Mouse (Mus musculus): Measurements from ENCODE around the gene Ccdc34.

Ccdc34 gene

DNA sequence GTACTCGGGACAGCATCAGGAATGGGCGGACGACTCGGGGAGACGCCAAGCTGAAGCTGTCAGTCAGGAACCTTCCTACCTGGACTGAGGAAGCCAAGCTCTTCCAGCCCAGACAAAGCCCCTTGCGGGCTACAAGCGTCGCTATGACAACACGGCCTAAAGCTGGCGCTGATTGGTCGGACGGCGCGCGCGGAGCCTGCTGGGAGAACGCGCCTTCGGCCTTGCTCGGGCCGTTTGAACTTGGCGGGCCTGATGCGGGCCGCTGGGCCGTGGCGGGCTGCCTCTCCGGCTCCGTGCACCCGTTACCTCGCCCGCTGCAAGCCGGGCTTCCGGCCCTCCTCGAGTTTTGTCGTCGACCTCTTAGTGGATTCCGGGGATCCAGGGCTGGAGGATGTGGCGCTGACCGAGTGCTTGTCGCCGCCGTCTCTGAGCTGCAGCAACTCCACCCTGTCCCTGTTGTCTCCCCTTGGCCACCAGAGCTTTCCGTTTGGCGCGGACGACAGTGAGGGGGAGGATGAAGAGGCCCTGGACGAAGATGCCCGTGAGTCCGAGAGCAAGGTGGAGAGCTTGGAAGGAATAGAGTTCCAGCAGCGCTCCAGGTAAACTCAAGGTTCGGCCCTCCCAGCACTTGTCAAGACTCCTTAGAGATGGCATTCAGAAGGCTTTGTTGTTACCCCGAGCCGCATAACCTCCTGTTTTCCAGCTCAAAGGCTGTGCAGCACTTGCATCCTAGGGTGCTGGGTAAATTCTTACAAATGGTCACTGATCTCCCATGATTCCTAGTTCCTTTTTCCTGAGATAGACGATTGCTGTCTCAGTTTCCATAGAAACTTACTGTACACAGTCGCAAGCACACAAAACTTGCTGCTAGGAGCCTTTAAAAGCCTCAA, at the start of gene Ccdc34:
TSS of gene Ccdc34 (plus strand) at position 202 of the 890 bp plus-strand sequence.
- DNase-seq (ENCODE audit: low spot score in 2 of 2): peak; percentile 84 to 90

- no peak for DNase-seq (ENCODE audit: low spot score in 2 of 2)
Measured at GRCm38 (mm10) chr2:109969381-109969780, 48.2 kb upstream of the Ccdc34 start.

GRCm38 (mm10) chr2:109969926-109970532, 47.6 kb upstream of the Ccdc34 start:
- no peak for DNase-seq (ENCODE audit: low spot score in 2 of 2)

GRCm38 (mm10) chr2:109970744-109971410, 46.7 kb upstream of the Ccdc34 start:
- no peak for DNase-seq (ENCODE audit: low spot score in 2 of 2)

GRCm38 (mm10) chr2:109972310-109972709, 45.3 kb upstream of the Ccdc34 start:
- DNase-seq (ENCODE audit: low spot score in 2 of 2): no peak

DNA sequence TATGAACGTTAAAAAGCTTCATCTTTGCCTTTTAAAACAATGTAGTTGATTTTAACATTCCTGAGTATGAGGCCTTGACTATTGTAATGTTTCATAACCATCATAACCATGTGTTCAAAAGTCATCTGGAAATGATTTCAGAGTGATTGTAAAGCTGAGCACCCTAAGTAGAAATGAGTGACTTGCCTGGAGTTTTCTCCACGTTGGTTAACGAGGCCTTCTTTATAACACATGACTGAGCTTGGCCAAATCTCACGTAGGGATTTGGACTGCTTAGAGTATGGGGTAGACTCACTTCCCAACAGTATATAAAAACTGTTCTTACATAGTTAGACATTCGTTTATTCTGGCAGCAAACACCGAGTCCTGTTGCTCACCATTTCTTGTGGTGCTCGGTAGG, 44.7 kb upstream of the Ccdc34 start:
- no peak for DNase-seq (ENCODE audit: low spot score in 2 of 2)

GRCm38 (mm10) chr2:109974807-109975206, 42.8 kb upstream of the Ccdc34 start:
- no peak for DNase-seq (ENCODE audit: low spot score in 2 of 2)

- no peak for DNase-seq (ENCODE audit: low spot score in 2 of 2)
Measured at GRCm38 (mm10) chr2:109976181-109976580, 41.4 kb upstream of the Ccdc34 start.

DNA sequence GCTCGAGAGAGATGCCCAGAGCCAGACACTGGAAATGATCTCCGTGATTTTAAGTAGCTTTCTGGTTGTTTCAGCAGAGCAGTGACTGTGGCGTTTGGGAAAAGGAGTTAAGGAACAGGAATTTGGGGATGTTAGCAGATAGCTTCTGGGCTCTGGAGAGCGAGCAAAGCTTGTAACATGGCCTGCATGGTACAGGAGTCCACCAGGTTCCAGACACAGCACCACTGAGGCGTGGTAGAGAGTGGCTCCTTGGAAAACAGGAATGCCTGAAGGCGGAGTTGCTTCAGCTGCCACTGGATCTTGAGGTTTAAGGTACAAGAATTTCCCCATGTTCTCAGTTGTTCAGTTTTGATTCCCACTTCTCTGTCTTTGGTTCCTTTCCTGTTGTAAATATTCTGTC, 40.3 kb upstream of the Ccdc34 start:
- DNase-seq (ENCODE audit: low spot score in 2 of 2): no peak

DNA sequence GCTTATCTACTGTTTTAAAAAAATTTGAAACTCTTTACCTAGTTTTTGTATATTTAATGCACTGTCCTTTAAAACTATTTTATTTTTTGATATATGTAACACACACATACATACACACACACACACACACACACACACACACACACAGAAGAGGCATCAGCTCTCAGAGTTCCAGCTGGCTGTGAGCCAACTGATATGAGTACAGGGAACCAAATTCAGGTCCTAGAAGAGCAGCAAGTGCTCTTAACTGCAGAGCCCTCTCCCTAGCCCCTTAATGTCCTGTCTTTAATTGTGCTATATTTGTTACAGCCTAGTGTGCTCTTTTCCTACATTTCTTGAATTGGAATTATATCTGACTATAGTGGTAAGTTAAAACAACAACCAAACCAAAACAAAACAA, 38.4 kb upstream of the Ccdc34 start:
- DNase-seq (ENCODE audit: low spot score in 2 of 2): no peak

DNA sequence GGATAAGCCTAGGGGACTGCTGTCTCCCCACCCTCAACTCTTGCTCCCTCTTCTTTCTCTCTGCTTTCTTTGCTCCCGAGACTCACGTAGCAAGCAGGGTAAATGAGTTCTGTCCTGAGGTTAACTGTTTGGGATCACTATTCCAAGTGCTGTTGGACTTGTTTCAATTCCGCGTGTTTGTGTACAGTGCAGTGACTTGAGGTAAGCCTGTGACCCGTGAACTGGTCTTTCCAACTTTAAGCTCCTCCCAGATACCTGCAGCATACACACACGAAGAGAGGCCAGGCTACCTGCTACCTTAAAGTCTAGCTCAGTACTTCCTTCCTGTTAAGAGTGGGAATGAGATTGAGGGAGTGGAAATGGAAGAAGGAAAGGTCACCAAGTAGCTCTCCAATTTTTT, 34.2 kb upstream of the Ccdc34 start:
- no peak for DNase-seq (ENCODE audit: low spot score in 2 of 2)

DNA sequence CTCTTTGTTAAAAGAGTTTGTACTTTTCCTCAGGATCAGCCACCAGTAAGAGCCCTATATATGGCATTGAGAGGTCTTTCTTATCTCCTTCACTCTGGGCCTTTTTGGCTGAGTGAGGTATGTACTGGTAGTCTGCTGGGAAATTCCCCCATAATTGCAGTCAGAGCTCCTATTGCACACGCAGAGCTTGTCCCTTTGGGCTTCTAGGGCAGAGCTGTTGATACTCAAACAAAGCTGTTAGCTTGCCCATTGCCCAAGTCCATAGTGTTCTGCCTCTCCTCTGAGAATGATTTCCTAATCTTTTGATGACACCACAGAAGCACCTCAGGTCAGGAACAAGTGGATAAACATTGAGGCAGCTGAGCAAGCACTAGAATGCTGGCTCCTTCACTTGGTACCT, 32.7 kb upstream of the Ccdc34 start:
- DNase-seq (ENCODE audit: low spot score in 2 of 2): no peak

DNA sequence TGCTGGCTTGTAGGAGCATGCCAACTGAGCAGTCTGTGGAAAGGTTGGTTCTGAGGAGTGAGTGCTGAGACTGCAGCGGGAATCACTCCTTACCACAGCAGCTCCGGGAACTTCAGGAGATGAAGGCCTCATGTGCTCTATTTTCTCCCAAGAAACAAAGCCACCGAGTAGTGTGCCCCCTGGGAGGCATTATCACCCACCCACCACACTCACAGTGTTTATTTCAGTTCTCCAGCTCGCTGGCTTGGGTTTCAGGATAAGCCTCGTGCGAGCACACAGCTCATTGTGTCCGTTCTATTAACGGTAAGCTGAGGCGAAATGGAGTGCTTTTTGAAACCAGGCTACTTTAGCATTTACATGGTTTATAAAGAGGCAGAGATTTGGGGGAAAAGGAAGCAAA, 32.1 kb upstream of the Ccdc34 start:
- DNase-seq (ENCODE audit: low spot score in 2 of 2): no peak

GRCm38 (mm10) chr2:109986036-109986785, 31.4 kb upstream of the Ccdc34 start:
- no peak for DNase-seq (ENCODE audit: low spot score in 2 of 2)

- no peak for DNase-seq (ENCODE audit: low spot score in 2 of 2)
Measured at GRCm38 (mm10) chr2:109987946-109988345, 29.7 kb upstream of the Ccdc34 start.

DNA sequence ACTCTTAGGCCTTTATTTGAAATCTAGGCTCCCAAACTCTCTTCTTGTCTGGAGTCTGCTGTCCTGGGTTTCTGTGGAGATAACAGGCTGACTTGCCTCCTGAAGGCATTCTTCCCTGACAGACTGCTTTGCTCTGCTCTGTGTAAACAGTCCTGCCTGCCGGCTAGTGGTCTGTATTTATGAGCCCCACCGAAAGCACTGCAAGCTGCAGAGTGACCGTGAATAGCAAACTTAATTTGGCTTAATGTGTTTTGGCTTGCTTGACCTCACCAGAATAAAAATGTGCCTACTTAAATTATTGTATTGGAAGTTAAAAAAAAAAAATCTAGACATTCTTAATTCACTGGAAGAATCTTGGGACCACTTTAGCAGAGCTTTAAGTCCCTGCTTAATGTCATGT, 28.4 kb upstream of the Ccdc34 start:
- no peak for DNase-seq (ENCODE audit: low spot score in 2 of 2)

DNA sequence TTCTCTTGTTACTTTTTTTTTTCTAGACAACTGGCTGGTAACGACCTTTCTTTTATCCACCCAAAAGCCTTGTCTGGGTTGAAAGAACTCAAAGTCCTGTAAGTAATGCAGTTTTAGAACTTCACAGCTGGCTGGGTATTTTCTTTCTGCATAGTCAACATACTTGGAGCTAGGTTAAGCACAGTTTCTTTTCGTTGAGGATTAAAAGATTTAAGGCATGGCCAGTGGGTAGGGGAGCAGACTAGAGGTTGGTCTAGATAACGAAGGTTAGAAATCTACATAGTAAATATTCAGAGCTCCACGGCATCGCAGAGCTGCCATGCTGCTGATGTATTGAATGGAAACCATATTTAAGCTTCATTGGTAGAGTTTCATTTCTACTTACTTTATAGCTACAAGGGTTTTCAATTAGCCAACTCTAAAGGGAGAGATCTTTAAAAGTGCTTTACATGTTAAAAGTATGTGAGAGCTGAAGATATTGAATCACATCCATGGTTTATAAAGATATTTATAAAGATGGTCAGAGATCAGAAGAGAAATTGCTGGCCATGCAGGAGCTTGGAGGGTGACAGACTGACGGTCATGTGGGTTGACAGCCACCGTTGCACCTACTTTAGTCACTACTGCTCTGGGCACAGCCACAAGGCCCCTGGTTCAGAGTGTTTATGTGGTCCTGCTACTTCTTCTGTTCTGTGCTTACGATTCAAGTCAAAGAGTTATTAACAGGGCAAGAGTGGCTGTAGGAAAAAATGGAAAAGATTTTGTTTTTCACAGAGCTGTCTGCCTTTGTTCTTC, 27.7 kb upstream of the Ccdc34 start:
- no peak for DNase-seq (ENCODE audit: low spot score in 2 of 2)

GRCm38 (mm10) chr2:109991754-109992153, 25.9 kb upstream of the Ccdc34 start:
- no peak for DNase-seq (ENCODE audit: low spot score in 2 of 2)

DNA sequence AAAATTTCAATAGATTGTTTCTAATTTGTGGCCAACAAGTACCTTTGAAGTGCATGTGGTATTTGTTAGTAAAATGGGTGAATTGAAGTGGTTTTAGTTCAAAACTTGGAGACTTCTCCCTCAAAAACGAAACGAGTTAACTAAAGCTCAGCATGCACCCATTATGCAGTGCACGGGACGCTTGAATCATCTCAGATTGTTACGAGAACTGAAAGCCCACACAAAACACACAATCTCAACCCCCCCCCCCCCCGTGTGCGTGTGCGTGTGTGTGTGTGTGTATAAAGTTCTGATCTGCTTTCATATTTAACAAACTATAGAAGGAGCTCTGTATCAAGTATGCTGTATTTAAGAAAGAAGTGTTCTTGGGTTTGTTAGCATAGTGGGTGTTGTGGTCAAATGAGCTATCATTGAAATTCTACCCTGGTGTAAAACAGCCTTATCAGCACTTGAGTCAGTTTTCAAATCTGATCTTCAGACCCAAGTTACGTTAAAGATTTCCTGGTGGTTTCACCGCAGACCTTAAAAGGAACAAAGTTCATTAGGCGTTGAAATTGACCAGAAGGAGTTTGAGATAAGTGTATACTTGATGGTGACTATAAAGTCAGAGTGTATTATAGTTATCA, 25.1 kb upstream of the Ccdc34 start:
- no peak for DNase-seq (ENCODE audit: low spot score in 2 of 2)

DNA sequence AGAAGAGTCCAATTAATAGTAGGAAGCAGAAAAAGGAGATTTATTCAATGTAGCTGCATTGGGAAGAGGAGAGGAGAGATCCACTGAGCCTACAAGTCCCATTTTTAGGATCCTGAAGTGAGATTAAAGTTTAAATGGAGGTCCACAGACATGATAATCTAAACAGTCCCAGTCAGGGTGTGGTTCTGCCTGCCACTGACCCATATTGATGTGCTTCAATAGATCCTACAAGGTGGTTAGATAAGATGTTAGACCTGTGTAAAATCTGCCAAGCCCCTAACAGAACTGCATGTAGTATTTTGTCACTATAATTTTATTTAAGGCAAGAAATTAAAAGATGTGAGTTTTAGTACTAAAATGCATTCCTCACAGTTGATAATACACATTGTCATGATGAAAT, 24.2 kb upstream of the Ccdc34 start:
- DNase-seq (ENCODE audit: low spot score in 2 of 2): no peak

DNA sequence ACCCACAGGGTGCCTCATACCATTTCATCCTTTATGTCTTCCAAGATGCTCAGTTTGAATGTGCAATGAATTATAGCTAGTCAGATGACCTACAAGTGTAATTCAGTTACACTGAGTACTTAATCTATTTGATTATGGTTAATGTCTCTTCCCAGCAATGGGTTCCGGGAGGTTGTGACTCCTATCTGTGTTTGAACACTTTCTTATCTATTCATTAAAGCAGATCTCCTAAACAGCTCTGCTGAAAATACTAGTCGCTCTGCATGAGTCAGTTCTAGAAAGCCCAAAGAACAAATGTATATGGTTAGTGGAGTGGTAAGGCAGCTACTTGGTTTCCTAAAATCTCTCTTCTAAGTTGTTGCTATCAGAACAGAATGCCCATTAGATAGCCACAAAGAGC, 22.6 kb upstream of the Ccdc34 start:
- DNase-seq (ENCODE audit: low spot score in 2 of 2): no peak

Data from frontal cortex, postnatal 10 days (tissue).